Mouse (Mus musculus) R1 (cell line): ENCODE results near the gene Lce3a.
A peak's percentile ranks its signal among the peaks of the same experiment; 100 is the strongest.

Source experiments
- DNase-seq: peaks from one replicate; pipeline ENCODE4 v3.0.0-alpha.2; 2018; ENCODE audit warnings: low read depth, low spot score

Lce3a gene

DNA sequence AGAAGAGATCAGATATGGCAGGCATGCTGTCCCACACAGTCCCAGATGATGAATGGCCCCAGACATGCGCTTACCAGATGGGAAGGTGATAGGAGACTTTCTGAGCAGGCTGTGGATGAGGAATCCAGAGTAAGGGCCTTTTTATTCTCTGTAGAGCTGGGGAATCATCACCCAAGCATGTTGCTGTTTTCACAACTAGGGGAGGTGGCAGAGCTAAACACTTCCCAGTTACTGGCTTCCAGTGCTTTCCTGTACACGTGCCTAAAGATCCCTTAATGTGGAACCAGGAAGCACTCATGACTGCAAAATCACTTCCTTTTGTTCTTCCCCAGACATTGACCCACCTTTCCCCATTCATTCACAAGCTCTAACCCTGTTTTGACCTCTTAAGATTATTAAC, at the start of gene Lce3a:
Lce3a (minus strand) TSS at position 101 of the 400 bp plus-strand sequence.
- no peak for DNase-seq

DNA sequence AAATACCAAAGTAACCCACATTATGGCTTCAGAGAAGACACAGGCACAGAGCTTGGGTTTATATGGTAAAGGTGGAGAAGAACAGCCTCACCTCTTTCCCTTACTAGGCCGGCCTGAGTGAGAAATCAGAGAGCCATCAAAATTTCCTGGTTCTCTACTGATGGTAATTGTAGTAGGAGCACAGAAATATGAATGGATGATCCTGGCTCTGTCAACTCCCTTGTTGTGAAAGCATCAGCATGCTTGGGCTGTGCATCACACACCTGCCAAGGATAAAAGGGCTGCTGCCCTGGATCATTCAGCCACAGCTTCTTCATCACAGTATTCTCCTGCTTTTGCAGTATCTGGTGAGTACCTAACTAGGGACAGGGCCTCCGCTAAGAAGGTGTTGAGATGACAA, 40.7 kb upstream of the Lce3a start, which contains the start of gene Lce3e:
Lce3e (plus strand) TSS at position 301 of the 400 bp plus-strand sequence.
- no peak for DNase-seq

DNA sequence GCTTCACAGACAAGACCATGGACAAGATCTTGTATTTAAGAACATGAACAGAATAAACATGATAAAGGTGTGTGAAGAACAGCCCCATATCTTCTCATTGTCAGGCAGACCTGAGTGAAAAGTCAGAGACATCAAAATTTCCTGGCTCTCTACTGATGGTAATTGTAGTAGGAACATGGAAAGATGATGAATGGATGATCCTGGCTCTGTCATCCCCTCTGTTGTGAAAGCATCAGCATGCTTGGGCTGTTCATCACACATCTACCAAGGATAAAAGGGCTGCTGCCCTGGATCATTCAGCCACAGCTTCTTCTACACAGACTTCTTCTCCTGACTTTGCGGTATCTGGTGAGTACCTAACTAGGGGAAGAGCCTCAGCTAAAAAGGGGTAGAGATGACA, 31.1 kb upstream of the Lce3a start, which contains the start of gene Lce3d:
Lce3d (plus strand) TSS at position 301 of the 400 bp plus-strand sequence.
- DNase-seq, result no peak

DNA sequence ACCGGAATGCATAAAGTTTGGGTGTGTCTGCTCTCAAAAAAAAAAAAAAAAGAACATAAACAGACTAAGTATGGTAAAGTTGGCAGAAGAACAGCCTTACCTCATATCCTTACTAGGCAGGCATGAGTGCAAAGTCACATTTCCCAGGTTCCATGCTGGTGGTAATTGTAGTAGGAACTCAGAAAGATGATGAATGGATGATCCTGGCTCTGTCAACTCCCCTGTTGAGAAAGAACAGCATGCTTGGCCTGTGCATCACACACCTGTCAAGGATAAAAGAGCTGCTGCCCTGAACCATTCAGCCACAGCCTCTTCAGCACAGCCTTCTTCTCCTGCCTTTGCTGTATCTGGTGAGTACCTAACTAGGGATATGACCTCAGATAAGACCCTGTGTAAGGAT, 18.2 kb upstream of the Lce3a start, which contains the start of gene Lce3c:
Lce3c (plus strand) TSS at position 301 of the 400 bp plus-strand sequence.
- no peak for DNase-seq

DNA sequence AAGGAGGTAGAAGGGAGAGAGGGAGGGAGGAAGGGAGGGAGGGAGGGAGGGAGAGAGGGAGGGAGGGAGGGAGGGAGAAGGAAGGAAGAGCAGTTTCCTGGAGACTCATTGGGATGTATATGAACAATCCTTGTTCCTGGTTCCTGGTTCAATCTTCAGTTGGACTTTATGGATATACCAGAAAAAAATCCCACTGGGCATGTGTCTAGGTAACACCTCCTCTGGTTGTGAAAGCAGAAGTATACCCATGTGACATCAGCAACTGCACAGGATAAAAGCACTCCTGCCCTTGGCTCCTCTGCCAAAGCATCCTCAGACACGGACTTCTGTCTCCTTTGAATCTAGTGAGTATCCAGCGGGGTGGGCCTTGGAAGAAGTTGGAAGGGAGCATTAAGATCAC, 6.6 kb upstream of the Lce3a start, which contains the start of gene Lce3b:
Lce3b (plus strand) TSS at position 301 of the 400 bp plus-strand sequence.
- no peak for DNase-seq

DNA sequence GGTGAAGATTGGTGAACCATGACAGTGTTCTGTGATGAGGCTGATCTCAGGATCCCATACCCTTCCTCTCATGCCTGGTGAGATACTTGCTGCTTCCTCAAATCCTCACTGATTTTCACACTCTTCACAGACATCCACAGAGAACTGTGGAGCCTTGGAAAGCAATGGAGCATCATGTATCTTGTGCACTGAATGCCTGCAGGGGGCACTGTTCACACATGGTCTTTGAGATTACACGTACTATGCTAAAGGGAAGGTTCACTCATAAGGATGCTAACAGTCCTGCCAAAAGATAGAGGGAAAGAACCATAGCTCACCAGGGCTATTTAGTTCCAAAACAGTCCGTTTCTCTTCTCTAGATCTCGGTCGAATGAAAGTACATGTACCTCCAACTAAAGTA, 5.7 kb downstream of the Lce3a start:
- peak; percentile 57 for DNase-seq

- DNase-seq, result peak; percentile 37
Observed at GRCm38 (mm10) chr3:92907571-92907970, 18.5 kb downstream of the Lce3a start.

- no peak for DNase-seq
Observed at GRCm38 (mm10) chr3:92905182-92905581, 20.8 kb downstream of the Lce3a start.

GRCm38 (mm10) chr3:92903640-92904039, 22.4 kb downstream of the Lce3a start:
- DNase-seq, result peak; percentile 73

- peak; percentile 63 for DNase-seq
Observed at GRCm38 (mm10) chr3:92902992-92903391, 23.0 kb downstream of the Lce3a start.

DNA sequence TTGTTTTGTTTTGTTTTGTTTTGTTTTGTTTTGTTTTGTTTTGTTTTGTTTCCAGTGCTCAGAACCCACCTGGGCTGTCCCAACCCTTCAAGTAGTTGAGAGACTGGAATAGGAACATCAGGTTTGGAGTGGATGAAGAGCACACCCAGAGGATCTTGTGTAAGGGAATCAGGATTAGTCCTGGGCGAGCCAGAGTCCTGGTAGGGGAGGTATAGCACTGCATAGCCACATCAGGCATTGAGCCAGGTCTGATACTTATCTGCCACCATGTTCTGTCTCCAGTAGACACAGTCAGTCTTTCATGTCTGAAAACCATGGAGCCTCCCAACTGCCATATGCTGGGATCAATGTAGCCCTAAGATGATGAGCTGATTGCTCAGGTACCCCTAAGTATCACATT, 31.5 kb downstream of the Lce3a start:
- no peak for DNase-seq

DNA sequence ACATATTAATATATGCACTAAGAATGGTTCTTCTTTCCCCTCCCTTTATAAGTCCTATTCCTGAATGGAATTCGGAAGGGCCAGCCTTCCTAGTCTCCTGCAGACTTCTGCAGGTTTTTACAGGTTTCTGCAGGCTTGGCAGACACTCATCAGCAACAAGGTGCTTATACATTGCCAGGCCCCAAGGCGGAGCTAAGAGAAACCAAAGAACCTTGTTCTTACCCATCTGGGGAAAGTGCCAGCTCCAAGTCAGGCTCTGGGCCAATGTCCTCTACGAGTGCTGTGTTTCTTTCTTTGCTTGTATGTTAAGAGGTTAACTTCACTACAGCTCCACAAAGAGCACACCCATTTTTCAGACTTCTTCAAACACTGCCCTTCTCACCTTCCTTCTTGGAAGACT, 32.0 kb downstream of the Lce3a start:
- DNase-seq, result no peak
